Mouse (Mus musculus): ENCODE measurements at regions not wholly inside any gene's neighbourhood (a gene's known extent, or its start where the extent isn't known, plus 50 kb on each side); places are given as distances from the start of the nearest gene placed in this dataset.

DNA sequence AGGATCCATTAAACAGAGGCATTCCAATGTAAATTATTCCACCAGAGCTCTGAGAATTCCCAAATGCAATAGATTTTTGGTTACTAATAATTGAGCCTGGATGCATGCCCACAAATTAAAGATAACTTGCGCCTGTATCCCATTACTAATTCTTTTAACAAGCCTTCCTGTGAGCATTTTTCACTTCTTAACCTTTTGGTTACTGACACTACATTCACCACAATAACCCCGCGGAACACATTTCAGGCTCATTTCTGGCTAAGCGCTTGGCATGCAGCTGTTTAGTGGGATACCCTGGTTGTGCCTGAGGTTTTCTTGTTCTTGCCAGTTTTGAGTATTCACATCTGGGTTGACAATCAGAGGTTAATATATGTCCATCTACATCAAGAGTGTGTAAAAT lies 429.1 kb downstream of the Adgrl2 start:
- WGBS = 94% methylated on average over 4 of the region's 4 CpGs
- Histone ChIP-seq H3K27ac (ENCODE audit: insufficient read depth, low read depth, low read length) (no peak overlapping the region), H3K36me3 (ENCODE audit: control insufficient read depth, insufficient read depth, low read length) (no peaks in the 10 kb centered on the region), H3K4me1 (ENCODE audit: control insufficient read depth, insufficient read depth, insufficient read length, low read length) (no peaks in the 10 kb centered on the region), H3K27me3 (ENCODE audit: control insufficient read depth, insufficient read depth, low read length) (no peaks in the 10 kb centered on the region), H3K4me3 (ENCODE audit: low read depth, low read length) (no peak overlapping the region)
- no peak for TF ChIP-seq POLR2A (IDR thresholded peaks at IDR 0.05; ENCODE audit: low read depth, low read length)
- no peak for TF ChIP-seq CTCF (IDR thresholded peaks at IDR 0.05; ENCODE audit: extremely low read depth, insufficient read length, insufficient replicate concordance, low read depth, low read length)

DNA sequence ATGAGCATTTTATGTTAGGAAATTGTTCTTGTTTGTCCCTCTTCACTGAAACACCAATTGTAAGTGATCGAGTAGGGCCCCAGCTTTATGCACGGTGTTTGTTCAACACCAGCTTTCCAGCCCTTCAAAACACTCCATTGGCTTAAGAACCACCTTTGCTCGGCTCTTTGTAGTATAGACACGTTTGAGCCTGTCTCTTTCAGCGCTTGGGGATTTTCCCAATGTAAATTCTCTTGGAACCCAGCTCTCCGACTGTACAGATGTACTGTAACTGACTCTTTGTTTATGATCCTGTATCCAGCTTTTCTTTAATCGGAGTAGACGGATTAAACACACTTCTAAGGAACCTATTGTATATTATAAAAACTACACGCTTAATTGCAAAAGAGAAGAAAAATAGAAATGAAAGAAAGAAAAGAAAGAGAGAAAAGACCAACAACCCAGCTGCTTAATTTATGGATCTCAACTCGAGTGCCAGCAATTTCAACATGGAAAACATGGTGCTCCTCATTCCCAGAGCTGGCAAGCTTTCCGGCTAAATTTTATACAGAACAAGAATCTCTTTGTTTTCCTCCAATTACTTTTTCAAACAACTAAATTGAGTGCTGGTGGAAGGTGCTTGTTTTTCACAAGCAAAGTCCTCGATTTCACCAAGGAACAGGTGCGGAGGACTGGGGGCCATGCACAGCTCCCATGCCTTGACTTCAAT lies 430.4 kb downstream of the Adgrl2 start:
- Histone ChIP-seq H3K27ac (ENCODE audit: insufficient read depth, low read depth, low read length) (no peak overlapping the region), H3K36me3 (ENCODE audit: control insufficient read depth, insufficient read depth, low read length) (no peaks in the 10 kb centered on the region), H3K4me3 (ENCODE audit: low read depth, low read length) (no peak overlapping the region), H3K27me3 (ENCODE audit: control insufficient read depth, insufficient read depth, low read length) (no peaks in the 10 kb centered on the region), H3K4me1 (ENCODE audit: control insufficient read depth, insufficient read depth, insufficient read length, low read length) (no peaks in the 10 kb centered on the region)
- 83% methylated on average over 13 of the region's 13 CpGs for WGBS
- no peak for TF ChIP-seq POLR2A (IDR thresholded peaks at IDR 0.05; ENCODE audit: low read depth, low read length)
- no peak for TF ChIP-seq CTCF (IDR thresholded peaks at IDR 0.05; ENCODE audit: extremely low read depth, insufficient read length, insufficient replicate concordance, low read depth, low read length)

DNA sequence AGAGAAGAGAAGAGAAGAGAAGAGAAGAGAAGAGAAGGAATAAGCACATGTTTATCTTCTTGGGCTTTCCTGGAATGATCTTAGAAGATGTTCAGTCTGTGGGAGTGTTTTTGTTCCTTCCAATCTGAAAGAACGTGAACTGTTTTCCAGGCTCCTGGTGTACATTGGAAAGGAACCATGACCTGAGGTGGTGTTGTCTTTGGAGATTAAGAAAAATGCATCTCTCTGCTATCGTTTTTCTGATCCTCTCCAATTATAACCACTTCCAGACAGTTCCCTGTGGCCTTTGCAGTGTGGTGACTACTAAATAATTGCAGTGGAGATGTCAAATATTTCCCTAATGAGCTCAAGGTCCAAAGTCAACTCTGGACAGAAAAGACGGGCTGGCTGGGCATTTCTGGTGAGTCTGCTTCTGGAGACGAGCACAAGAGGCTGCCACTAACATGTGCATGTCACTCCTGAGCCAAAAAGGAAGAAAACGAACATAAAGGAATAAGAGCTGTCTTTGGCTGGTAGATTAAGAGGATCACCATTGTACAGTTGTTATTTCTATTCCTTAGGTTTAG lies 431.7 kb downstream of the Adgrl2 start:
- no peaks in the 10 kb centered on the region for H3K4me1 ChIP-seq (ENCODE audit: control insufficient read depth, insufficient read depth, insufficient read length, low read length)
- no peaks in the 10 kb centered on the region for H3K36me3 ChIP-seq (ENCODE audit: control insufficient read depth, insufficient read depth, low read length)
- WGBS = 46% methylated on average over 5 of the region's 5 CpGs
- no peak overlapping the region for H3K4me3 ChIP-seq (ENCODE audit: low read depth, low read length)
- no peaks in the 10 kb centered on the region for H3K27me3 ChIP-seq (ENCODE audit: control insufficient read depth, insufficient read depth, low read length)
- TF ChIP-seq POLR2A (IDR thresholded peaks at IDR 0.05; ENCODE audit: low read depth, low read length) (no peak), CTCF (IDR thresholded peaks at IDR 0.05; ENCODE audit: extremely low read depth, insufficient read length, insufficient replicate concordance, low read depth, low read length) (no peak)
- H3K27ac ChIP-seq (ENCODE audit: insufficient read depth, low read depth, low read length) = no peak overlapping the region

GRCm38 (mm10) chr3:148555324-148555723 lies 435.0 kb downstream of the Adgrl2 start:
- Histone ChIP-seq H3K4me3 (ENCODE audit: low read depth, low read length) (no peak overlapping the region), H3K27me3 (ENCODE audit: control insufficient read depth, insufficient read depth, low read length) (no peaks in the 10 kb centered on the region), H3K27ac (ENCODE audit: insufficient read depth, low read depth, low read length) (no peak overlapping the region), H3K36me3 (ENCODE audit: control insufficient read depth, insufficient read depth, low read length) (no peaks in the 10 kb centered on the region), H3K4me1 (ENCODE audit: control insufficient read depth, insufficient read depth, insufficient read length, low read length) (no peaks in the 10 kb centered on the region)
- 78% methylated on average over 8 of the region's 8 CpGs for WGBS
- TF ChIP-seq POLR2A (IDR thresholded peaks at IDR 0.05; ENCODE audit: low read depth, low read length) (no peak), CTCF (IDR thresholded peaks at IDR 0.05; ENCODE audit: extremely low read depth, insufficient read length, insufficient replicate concordance, low read depth, low read length) (no peak)

DNA sequence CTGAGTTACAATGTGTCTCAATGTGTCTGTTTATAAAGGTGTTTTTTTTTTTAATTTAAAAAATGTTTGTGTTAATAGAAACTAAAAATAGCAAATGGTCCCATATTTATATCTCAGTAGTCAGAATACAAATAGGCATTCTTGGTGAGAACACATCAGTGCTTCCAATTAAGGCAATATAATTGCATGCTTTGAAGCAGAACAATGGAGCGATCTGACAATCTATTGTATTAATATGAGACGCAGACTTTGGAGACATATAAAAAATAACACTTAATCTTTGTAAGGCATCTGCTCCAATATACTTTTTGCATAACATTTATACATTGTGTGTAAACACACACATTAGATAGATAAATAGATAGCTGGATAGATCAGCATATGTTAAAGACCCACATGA lies 439.6 kb downstream of the Adgrl2 start:
- Histone ChIP-seq H3K36me3 (ENCODE audit: control insufficient read depth, insufficient read depth, low read length) (no peaks in the 10 kb centered on the region), H3K4me3 (ENCODE audit: low read depth, low read length) (no peak overlapping the region), H3K27ac (ENCODE audit: insufficient read depth, low read depth, low read length) (no peak overlapping the region), H3K4me1 (ENCODE audit: control insufficient read depth, insufficient read depth, insufficient read length, low read length) (no peaks in the 10 kb centered on the region), H3K27me3 (ENCODE audit: control insufficient read depth, insufficient read depth, low read length) (no peaks in the 10 kb centered on the region)
- WGBS = 94% methylated on average over 2 of the region's 2 CpGs
- TF ChIP-seq CTCF (IDR thresholded peaks at IDR 0.05; ENCODE audit: extremely low read depth, insufficient read length, insufficient replicate concordance, low read depth, low read length) (no peak), POLR2A (IDR thresholded peaks at IDR 0.05; ENCODE audit: low read depth, low read length) (no peak)

DNA sequence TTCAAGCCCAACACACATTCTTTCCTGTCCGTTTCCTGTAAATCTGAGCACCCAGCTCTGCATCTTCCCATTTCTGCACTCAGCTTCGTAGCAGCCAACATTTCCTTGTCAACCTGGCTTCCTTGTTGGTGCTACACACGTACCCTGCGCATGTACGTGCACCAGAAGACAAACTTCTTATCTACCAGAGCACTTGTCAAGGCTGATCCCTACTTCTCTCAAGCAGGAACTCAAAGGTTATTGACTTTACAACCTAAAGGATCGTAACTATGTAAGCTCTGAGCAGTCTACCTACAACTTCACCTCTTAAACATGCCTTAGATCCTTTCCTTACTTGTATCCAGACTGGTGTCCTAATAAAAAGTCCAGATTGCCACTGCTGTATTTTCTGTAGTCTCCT lies 445.4 kb downstream of the Adgrl2 start:
- 44% methylated on average over 6 of the region's 6 CpGs for WGBS
- H3K4me1 ChIP-seq (ENCODE audit: control insufficient read depth, insufficient read depth, insufficient read length, low read length) = no peaks in the 10 kb centered on the region
- no peaks in the 10 kb centered on the region for H3K36me3 ChIP-seq (ENCODE audit: control insufficient read depth, insufficient read depth, low read length)
- H3K4me3 ChIP-seq (ENCODE audit: low read depth, low read length) = no peak overlapping the region
- no peaks in the 10 kb centered on the region for H3K27me3 ChIP-seq (ENCODE audit: control insufficient read depth, insufficient read depth, low read length)
- H3K27ac ChIP-seq (ENCODE audit: insufficient read depth, low read depth, low read length) = no peak overlapping the region
- TF ChIP-seq CTCF (IDR thresholded peaks at IDR 0.05; ENCODE audit: extremely low read depth, insufficient read length, insufficient replicate concordance, low read depth, low read length) (no peak), POLR2A (IDR thresholded peaks at IDR 0.05; ENCODE audit: low read depth, low read length) (no peak)

- TF ChIP-seq CTCF (IDR thresholded peaks at IDR 0.05; ENCODE audit: extremely low read depth, insufficient read length, insufficient replicate concordance, low read depth, low read length) (no peak), POLR2A (IDR thresholded peaks at IDR 0.05; ENCODE audit: low read depth, low read length) (no peak)
- no peaks in the 10 kb centered on the region for H3K27me3 ChIP-seq (ENCODE audit: control insufficient read depth, insufficient read depth, low read length)
- WGBS = 82% methylated on average over 5 of the region's 5 CpGs
- no peaks in the 10 kb centered on the region for H3K4me1 ChIP-seq (ENCODE audit: control insufficient read depth, insufficient read depth, insufficient read length, low read length)
- H3K27ac ChIP-seq (ENCODE audit: insufficient read depth, low read depth, low read length) = no peak overlapping the region
- H3K36me3 ChIP-seq (ENCODE audit: control insufficient read depth, insufficient read depth, low read length) = no peaks in the 10 kb centered on the region
- H3K4me3 ChIP-seq (ENCODE audit: low read depth, low read length) = no peak overlapping the region
These were observed 448.1 kb downstream of the Adgrl2 start for GRCm38 (mm10) chr3:148542217-148542616.
